Mouse (Mus musculus): ENCODE data around the gene Tln2.
A peak's percentile ranks its signal among the peaks of the same experiment; 100 is the strongest.

The Tln2 gene

DNA sequence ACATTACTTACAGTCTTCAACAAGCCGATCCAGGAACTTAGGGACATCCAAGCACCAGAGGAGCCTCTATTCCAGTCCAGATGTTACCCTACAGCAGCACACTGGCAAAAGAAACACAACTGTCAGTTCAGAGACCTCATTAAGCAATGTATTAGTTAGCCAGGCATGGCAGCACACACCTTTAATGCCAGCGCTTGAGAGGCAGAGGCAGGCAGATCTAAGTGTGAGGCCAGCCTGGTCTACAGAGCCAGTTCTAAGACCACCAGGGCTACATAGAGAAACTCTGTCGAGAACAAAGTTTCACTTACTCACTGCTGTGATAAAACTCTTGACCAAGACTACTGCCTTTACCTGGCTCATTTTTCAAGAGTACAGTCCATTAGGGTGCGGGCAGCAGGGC, at the start of gene Tln2:
TSS of gene Tln2 (minus strand) at position 101 of the 400 bp plus-strand sequence.
- DNase-seq (ENCODE audit: low spot score) = no peak

DNA sequence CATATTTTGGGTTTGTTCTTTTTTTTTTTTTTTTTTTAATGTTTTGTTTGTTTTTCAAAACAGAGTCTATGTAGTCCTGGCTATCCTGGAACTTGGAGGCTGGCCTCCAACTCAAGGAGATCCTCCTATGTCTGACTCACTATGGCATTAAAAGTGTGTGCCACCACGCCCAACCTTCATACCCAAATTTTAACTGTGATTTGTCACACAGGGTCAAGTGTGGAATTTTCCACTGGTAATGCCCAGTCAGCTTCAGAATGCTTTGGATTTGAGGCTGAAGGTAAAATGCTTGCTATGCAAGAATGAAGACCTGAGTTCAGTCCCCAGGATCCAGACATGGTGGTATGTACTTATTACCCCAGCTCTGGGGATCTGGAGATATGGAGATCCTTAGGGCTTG, 49.7 kb upstream of the Tln2 start:
- DNase-seq (ENCODE audit: low spot score) = no peak

DNA sequence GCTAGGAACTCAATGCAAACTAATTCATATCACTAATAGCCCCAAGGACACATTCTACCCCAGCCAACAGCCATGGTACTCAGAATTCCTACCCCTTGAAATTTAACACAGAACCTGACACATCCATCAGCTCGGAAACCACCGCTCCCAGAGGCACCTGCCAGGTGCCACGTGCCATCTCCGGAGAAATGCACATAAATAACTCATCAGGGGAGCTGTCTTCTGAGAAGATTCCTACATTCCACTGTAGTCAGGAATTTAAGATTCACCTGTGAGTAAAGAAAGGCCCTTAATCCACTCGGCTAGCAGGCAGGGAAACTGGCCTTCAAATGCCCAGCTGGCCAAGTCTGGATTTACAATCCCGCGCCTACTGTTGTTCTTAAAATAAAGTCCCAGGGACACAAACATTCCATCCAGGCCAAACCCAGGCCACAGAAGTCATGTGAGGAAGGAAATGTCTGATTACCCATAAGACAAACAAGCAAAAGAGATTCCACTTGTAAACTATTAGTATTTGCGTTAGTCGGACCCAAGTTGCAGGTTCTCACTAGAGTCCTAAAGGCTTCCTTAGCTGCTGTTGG, 48.4 kb upstream of the Tln2 start:
- DNase-seq (ENCODE audit: low spot score) = no peak

DNA sequence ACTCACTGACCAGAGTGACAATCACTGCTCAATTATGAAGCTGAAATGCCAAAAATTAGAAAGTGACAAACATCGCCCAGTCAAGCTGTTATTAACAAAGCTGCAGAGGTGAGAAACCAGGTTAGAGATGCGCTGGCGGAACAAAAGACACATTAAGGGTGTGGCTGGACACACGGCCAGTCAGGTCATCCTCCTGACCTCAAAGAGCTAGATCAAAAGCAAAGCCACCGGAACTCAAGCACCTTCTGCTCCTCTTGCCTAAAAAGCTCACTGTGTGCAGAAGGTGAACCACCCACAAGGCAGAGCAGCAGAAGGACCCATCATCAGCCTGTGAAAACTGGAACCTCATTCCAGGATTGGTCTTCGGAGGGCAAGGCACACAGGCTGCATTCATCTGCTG, 47.8 kb upstream of the Tln2 start:
- no peak for DNase-seq (ENCODE audit: low spot score)

DNA sequence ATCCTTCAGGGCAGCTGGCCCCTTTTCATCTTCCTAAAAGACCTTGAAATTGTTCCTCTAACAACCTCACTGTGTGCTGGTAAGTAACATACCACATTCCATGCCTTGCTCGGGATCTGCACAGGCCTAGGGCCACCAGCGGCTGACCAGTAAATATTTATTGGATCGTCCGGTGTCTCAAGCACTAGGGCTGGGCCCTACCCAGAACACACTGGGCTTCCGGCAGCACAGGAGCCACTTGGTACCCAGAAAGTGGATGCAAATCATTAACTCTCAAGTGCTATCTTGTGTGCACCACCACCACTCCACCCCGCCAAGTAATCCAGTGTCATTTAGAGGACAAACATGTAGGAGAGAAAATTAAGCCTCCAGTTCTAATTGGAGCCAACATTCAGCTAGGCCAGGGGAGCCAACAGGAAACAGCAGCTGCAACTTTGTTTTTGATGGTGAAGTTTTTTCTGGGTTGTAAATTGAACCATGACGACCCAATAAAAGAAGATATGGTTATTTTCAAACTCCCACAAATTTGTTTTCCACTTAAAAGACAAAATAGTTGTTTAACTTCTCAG, 46.4 kb upstream of the Tln2 start:
- DNase-seq (ENCODE audit: low spot score) = no peak

DNA sequence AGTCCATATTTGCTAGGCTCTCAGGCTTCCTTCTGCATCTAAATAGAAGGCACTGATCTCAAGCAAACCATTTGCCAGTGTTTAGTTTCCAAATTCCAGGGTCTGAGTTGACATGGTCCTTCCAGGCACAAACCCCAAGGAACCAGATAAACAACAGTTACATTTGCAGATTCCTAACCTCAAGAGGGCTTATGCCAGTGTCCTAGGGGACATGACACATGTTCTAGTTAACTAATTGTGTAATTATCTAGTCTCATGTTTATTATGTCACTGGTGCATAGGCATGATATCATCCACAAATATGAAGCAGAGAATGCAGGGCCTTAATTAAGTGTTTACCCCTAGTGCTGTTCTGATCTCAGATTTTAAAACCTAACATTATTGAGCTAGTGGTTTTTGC, 45.4 kb upstream of the Tln2 start:
- no peak for DNase-seq (ENCODE audit: low spot score)

DNA sequence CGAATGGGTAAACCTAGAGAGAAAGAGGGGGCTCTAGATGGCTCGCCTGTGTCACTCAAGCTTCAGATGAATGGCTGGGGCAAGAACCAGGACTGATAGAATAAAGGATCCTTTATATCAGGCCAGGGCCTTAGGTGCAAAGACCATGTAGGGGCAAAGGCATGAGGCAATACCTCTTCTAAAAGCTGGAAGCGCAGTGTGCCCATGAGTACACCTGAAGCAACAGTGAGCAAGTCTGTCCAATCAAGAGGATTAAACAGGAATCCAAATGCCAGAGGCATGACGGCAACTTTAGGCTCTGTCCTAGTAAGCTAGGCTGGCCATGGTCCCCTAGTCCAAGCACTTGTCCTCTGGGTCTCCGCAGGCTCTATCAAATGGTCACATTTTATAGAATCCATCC, 42.8 kb upstream of the Tln2 start:
- no peak for DNase-seq (ENCODE audit: low spot score)

DNA sequence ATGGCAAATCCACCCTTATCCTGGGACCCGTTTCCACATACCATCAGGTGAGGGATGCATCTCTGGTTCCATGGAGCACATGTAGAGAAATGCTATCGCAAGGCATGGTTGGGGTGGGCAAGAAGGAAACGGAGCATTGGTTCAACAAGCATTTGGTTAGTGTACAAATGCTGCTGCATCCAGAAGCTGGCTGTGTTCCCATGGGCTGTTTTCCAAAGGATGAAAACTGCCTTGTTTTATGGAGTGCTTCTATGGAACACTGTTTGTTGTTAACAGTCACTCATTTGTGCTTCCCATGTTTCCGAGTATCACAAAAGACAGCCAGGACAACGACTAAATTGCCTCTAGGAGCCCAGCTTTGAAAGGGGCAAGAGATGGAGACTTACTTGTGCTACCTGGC, 35.7 kb upstream of the Tln2 start:
- DNase-seq (ENCODE audit: low spot score) = no peak

DNA sequence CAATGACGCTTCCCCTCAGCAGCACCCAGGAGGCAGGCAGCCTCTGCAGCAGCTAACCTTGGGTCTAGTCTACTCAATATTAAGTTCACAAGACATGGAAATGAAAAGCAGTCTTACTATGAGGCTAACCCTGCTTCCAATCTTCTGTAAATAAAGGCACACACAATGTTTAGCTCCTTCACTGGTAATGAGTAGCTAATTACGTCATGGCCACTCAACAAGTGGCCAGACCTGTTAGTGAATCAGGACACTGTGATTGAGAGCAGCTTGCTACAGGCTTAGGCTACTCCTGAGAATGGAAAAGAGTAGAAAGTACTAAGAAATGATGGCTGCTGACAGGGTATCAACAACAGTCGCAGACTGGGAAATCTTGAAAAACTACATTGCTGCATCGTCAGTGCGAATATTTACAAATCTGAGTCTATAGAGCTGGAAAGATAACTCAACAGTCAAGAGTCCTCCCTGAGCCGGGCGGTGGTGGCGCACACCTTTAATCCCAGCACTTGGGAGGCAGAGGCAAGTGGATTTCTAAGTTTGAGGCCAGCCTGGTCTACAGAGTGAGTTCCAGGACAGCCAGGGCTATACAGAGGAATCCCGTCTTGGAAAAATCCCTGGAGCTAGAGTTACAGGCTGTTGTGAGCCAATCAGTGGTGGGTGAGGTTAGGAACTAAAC, 34.1 kb upstream of the Tln2 start:
- no peak for DNase-seq (ENCODE audit: low spot score)

DNA sequence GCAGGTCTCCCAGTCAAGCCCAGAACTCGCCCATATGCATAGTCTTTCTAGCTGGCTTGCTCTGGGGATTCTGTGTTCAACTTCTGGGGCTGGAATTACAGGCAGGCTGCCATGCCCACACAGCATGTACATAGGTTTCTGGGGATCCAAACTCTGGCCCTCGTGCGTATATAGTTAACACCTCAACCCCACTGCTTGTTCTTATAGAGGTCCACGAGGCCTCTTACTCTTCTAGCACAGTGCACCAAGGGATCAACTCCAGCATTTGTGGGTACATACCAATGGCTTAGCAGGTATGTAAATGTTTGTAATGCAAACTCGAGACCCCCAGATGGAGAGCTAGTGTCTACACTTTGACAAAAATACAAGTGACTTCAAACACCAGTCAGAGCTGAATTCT, 33.2 kb upstream of the Tln2 start:
- DNase-seq (ENCODE audit: low spot score) = no peak

DNA sequence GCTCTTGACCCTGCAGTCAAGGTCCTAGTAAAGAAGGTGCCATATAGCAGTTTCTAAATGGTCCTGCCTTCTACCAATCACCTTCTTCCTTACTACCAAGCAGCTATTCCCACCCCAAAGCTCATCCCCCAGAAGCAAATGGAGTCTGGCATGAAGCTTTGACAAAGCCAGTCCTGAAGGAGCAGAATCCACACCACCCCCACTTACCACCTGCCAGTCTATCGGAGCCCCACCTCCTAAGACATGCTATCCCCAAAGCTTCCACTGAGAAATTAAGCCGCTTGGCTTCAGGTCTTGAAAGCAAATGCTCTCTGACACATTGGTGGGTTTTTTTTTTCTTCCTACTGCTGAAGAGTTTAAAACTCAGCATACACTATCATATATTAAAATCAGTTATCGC, 27.6 kb upstream of the Tln2 start:
- no peak for DNase-seq (ENCODE audit: low spot score)

DNA sequence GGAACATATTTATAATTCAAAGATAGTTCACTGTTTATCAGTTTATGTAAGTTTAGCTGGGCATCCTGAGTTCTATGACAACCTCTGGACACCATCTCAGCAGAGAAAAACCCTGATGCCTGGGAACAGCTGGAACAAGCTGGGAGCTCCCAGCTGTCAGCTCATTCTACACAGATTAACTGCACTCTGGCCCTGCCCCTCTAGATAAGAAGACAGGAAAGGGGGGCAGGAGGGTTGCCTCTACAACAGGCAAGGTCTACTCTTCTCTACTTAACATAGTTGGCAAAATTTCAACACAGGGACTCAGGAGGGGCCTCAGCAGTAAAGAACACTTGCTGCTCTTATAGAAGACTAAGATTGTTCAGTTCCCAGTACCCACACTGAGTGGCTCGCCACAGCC, 27.0 kb upstream of the Tln2 start:
- no peak for DNase-seq (ENCODE audit: low spot score)

DNA sequence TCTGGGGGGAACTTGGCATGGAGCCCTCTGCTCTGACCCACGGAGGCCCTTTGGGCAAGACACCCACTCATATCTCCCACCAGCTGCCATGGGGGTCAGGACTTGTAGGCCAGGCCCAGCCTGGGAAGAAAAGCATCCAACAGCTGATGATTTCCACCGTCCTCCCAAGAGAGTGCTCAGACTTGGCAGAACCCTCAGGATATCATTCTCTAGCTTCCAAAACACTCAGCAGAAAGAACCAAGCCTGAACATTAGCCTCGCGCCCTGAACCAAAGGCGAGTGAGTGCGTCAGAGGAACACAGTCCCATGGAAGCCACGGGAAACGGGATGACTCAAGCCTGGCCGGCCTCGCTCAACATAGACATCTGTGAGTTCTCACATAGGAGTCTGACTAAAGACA, 25.4 kb upstream of the Tln2 start:
- no peak for DNase-seq (ENCODE audit: low spot score)

DNA sequence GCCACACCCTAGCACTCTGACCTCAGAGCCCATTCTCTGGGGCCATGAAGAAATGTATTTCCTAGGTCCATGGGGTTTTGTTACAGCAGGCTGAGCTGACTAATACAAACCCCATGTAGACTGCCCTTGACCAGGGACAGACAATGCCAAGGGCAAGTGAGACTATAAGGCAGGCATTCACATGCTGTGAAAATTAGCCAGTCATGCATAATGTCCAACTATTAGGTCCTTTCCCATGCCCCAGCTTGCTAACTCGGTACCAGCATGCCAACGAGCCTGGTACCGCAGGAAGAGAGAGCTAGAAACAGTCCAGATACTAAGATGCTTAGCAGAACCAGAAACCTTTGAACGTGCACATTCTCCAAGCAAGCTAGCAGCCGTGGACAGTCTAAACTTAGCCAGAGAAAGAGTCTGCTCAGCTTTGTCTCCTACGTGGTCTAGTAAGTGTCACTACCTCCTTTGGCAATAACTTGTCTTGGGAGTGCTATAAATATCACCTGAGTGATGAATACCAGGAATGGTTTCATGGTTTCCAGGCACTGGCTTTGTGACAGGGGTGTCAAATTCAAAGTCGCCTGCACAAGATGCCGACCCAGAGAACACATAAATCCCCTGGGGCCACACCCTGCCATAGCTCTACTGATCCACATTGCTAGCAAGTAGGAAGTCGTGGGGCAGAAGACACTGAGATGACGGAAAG, 22.2 kb upstream of the Tln2 start:
- no peak for DNase-seq (ENCODE audit: low spot score)

DNA sequence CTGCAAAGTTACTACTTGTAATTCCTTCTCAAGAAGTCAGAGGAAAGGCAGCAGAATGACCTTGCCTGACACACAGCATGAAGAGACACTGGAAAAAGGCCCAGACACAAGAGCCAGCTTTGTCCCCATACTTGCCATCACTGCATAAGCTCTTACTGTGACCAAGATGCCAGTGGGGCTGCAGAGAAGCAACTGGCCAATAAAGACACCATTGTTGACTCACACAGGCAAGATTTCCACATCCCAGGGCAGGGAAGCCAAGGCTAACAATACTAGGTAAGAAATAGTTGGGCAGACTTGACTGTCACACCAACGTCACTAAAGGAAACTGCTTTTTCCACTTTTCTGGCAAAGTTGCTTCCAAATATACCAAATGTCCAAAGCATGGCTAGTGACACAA, 20.0 kb upstream of the Tln2 start:
- DNase-seq (ENCODE audit: low spot score) = no peak

DNA sequence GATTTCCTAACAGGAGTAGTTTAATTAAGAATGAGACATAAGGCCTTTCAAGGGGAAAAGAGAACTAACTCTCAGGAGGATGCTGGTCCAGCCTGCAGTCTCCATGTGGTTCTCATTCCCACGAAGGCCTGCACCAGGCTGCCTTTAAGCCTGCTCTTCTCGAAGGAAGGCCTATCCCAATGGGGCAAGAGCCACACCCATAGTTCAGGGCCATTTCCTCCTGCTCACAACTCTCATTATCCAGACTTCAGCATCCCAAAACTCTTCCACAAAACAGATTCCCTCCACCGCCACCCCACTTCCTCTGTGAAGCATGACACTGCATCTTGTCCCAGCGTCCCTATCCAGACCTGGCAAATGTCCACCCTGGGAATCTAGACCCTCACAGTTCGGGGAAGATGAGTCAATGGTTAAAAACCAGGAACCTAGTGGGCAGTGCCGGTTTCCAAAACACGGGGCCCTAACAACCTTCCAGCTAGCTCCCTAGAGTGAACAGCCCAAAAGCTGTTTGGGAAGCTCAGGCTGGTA, 15.3 kb upstream of the Tln2 start:
- no peak for DNase-seq (ENCODE audit: low spot score)

DNA sequence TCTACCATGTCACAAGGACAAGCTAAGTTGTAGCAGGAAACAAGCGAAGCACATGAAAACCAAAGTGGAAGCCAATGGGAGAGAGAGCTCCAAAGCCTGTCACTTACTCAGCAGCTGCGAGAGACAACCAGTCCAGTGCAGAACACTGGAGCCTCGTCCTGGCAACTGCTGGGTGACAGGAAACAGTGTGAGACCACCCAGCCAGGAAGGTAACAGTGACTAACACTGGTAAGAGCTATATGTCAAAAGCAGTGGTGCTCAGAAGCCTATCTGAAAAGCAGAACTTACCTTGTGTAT, 14.1 kb upstream of the Tln2 start:
- DNase-seq (ENCODE audit: low spot score) = no peak

DNA sequence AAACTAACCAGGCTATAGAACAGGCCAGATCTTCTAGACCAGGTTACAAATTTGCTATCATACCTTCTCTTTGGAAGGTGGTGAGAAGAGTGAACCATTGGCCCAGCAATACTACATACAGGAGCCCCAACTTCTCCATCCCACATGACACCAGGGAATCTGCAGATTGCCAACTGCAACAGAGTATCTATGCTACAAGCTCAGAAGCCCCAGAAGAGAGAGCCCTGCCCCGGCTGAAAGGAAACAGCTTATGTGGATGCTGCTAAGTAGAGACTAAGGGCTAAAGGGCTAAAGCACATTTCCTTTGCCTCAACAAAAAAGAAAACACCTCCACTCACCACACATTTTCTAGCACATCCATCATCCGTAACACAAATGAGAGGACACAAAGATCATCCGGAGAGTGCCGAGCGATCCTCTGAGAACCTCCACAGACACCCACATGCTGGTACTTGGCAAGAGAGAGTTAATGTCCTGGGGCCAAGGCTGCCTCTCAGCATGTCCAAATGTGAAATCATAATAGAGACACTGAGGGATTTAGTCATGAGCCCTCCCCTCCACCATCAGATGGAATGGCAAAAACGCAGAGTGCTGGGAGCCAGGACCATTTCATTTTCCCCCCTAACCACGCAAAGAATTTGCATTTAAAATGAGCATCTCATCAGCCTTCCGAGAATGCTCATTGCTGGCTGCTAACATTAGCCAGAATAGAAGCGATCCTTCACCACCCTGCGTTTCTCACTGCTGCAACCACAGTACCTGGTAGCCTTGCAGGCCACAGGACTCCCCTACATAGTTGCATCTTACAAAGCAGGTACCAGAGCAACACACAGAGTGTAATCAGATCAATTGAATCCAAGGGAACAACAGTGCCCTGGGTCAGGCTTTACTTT, 13.5 kb upstream of the Tln2 start:
- peak; percentile 13 for DNase-seq (ENCODE audit: low spot score)

DNA sequence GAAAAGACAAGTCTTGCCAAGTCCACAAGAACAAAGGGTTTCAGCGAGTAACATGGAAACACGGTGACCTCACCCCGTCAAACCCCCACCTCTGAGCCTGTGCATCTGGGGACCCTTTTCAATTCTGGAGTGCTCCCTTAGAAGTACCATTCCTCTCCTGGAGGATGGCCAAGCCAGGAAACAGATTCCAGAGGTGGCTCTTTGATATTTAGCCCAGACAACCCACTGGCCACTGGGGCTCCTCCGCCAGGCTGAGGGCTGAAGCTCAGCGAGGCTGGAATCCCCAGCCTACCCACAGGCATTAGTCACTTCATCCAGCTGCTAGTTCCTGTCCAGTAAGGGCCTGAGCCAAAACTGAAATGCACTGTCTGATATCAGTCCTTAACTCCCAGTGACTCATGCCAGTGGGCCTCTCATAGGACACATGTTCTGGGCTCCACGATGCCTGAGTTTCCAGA, 6.3 kb upstream of the Tln2 start:
- no peak for DNase-seq (ENCODE audit: low spot score)

DNA sequence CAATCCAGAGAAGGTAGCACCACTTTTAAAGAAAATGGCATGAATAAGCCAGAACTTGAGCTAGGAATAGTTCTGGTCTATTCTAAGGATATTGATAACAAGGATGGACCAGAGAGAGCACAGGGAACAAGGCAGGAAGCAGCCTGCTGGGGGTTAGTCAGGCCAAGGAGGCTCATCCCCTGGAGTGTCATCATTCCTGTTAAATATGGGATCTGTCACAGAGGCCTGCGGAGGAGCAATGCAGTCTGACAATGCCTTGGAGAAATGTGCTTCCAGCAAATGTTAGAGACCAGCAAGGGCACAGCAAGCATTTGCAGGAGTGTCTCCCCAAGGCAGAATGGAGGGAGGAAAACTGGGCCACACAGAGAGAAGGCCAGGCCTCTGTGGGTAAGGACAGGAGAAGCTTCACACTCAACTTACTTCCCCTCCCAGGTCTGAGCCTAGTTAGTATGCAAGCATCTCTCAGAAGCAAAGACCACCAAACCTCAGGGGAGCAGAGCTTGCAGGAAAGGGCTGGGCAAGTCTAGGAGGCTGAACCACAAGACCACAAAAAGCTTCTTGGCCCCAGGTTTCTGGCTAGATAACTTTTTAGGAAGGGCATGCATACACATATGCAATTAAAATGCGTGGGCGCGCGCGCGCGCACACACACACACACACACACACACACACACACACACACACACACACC, 9.5 kb downstream of the Tln2 start:
- no peak for DNase-seq (ENCODE audit: low spot score)

DNA sequence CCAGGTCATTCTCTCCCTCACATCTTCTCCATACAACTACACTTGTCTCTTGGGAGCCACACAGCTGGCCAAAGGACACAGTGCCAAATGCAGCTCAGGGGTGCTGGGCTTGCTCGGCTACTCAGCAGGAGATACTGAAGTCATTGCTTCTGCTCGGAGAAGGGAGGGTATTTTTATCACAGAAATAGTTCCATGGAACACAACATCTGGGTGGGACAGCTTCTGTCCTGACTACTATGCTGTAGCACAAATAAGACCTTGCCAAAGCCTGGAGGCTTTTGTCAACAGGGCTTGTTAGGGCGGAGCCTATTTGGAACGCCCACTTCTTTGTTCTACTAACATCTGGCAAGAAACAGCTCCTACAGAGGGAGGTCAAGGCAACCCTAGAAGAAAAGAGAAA, 10.2 kb downstream of the Tln2 start:
- peak; percentile 21 for DNase-seq (ENCODE audit: low spot score)

DNA sequence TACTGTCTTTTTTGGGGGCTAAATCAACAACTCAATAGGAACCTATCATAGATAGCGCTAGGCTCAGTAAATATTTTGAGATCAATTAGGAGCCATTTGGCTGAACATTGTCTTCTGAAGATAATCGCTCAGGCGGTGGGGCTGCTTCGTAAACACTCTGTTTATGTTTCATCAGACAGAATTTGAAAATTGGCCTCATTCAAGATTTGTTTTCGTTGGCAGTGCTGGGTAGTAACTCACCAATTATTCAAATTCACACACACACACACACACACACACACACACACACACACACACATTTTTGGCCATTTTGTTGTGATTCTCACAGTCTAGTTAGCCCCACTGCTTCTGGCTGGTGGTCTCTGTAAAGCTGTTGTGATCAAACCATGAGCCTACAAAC, 12.9 kb downstream of the Tln2 start:
- DNase-seq (ENCODE audit: low spot score) = no peak

Data from left cerebral cortex, adult 11 months (tissue).